Mouse (Mus musculus): ENCODE measurements around the gene Hsp90aa1. TPM values are rescaled to one million over a fixed set of nuclear protein-coding genes. Genes with fewer than 3 reads are reported as not detected.
A peak's percentile ranks its signal among the peaks of the same experiment; 100 is the strongest.
"Not testable (repeated sequence)": the region's sequence is repeated elsewhere in the genome, so short reads cannot be mapped to it uniquely, and the experiment has no call there.

Gene Hsp90aa1
- polyA plus RNA-seq, 1 experiment = 253 TPM

DNA sequence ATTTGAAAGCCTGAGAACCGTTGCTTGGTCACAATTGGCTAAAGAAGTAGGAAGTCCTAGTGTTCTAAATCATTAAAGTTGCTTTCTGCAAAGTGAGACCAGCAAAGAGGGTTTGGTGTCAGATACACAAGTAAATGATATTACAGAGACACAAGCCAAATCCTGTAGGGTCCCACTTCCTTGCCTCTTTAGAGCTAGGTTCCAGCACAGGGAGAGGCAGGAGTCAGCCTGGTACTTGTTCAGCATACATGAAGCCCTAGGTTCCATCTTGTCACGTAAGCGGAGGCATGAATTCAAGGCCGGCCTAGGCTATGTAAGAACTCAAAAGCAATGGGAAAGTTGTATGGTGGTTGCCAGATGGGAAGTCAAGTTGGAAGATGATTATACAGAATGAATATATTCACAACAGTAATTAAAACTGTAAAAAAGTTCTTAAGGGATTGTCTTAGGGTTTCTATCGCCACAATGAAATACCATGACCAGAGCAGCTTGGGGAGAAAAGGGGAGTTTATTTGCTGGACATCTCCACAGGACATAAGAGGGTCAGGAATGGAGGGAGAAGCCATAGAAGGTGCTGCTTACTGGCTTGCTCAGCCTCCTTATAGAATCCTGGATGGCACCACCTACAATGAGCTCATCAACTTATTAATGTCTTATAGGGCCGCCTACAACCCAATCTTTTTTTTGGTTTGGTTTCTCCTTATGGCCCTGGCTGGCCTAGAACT lies 12.4 kb downstream of the Hsp90aa1 start:
- Histone ChIP-seq H3K36me3 (ENCODE audit: control insufficient read depth, insufficient read depth) (peaks cover 85% of the 10 kb centered on the region), H3K79me2 (ENCODE audit: control insufficient read depth, insufficient read depth) (peaks cover 37% of the 10 kb centered on the region), H3ac (ENCODE audit: control insufficient read depth, insufficient read length, low read depth) (no peak overlapping the region), H3K4me3 (ENCODE audit: insufficient read depth, poor library complexity, severe bottlenecking) (no peak overlapping the region), H3K27me3 (ENCODE audit: control insufficient read depth, insufficient read depth, insufficient read length) (no peaks in the 10 kb centered on the region), H3K79me3 (ENCODE audit: low read depth) (peaks cover 18% of the 10 kb centered on the region)
- TF ChIP-seq MYOG (IDR thresholded peaks at IDR 0.05; ENCODE audit: control insufficient read depth, extremely low read depth, insufficient read length) = no peak
- TF ChIP-seq MAX (IDR thresholded peaks at IDR 0.05) = no peak
- no peak for TF ChIP-seq FOSL1 (IDR thresholded peaks at IDR 0.05; ENCODE audit: insufficient read depth, low read length, poor library complexity, severe bottlenecking)
- TF ChIP-seq CEBPB (IDR thresholded peaks at IDR 0.05; ENCODE audit: low read depth) = no peak
- TF ChIP-seq CTCF (IDR thresholded peaks at IDR 0.05; ENCODE audit: control insufficient read depth, insufficient read depth, insufficient read length) = no peak
- TF ChIP-seq MYOD1 (IDR thresholded peaks at IDR 0.05; ENCODE audit: control insufficient read depth, insufficient read length, low read depth) = no peak
- TF ChIP-seq USF1 (IDR thresholded peaks at IDR 0.05; ENCODE audit: low read depth) = no peak

DNA sequence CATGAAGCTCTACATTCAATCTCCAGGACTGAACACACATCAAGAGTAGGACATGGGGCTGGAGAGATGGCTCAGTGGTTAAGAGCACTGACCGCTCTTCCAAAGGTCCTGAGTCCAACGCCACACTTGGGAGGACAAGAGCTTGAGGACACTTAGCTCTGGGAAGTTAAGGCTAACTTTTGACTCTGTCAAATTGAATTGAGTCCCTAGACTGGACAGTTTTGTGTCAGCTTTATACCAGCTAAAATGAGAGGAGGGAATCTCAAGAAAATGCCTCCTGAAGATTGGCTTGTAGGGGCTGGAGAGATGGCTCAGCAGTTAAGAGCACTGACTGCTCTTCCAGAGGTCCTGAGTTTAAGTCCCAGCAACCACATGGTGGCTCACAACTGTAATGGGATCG lies 13.6 kb downstream of the Hsp90aa1 start:
- H3K27me3 ChIP-seq (ENCODE audit: control insufficient read depth, insufficient read depth, insufficient read length); H3K4me3 ChIP-seq (ENCODE audit: insufficient read depth, poor library complexity, severe bottlenecking); H3ac ChIP-seq (ENCODE audit: control insufficient read depth, insufficient read length, low read depth); H3K79me3 ChIP-seq (ENCODE audit: low read depth): not testable (repeated sequence)
- H3K79me2 ChIP-seq (ENCODE audit: control insufficient read depth, insufficient read depth) = peaks cover 26% of the 10 kb centered on the region
- peaks cover 74% of the 10 kb centered on the region for H3K36me3 ChIP-seq (ENCODE audit: control insufficient read depth, insufficient read depth)

DNA sequence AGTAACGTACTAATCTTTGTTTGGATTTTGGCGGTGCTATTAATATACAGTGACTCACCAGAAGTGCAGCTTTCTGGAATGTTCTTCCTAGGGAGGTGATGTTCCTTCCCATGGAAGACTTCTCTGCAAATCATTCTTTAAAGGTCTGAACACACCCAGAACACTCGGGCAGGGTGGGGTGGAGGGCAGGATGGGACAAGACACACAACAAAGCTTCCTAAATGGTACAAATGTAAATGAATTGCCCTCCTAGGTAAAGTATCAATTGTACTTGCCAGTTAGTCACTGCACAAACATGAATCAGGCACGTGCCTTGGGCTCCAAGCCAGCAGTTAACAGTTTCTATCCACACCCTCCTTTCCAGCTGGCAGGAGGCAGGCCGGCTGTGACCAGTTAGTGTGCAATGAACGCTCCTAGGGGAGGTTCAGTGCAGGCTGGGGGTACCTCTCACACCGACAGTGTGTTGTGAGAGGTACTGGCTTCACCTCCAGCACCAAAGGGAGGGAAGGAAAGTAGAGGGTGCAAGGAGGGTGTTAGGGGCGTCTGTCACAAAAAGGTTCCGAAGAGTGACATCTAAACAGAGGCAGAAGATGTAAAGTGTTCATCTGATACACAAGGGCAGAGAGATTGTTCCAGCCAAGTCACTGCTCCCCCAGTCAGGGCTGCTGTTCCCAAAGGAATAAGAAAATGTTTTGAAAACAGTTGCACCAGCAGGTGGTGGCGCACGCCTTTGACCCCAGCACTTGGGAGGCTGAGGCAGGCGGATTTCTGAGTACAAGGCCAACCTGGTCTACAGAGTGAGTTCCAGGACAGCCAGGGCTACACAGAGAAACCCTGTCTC lies 14.4 kb downstream of the Hsp90aa1 start:
- Histone ChIP-seq H3K36me3 (ENCODE audit: control insufficient read depth, insufficient read depth) (peaks cover 66% of the 10 kb centered on the region), H3K79me3 (ENCODE audit: low read depth) (peaks cover 3% of the 10 kb centered on the region), H3ac (ENCODE audit: control insufficient read depth, insufficient read length, low read depth) (no peak overlapping the region), H3K4me3 (ENCODE audit: insufficient read depth, poor library complexity, severe bottlenecking) (no peak overlapping the region), H3K27me3 (ENCODE audit: control insufficient read depth, insufficient read depth, insufficient read length) (no peaks in the 10 kb centered on the region), H3K79me2 (ENCODE audit: control insufficient read depth, insufficient read depth) (peaks cover 18% of the 10 kb centered on the region)
- TF ChIP-seq CTCF (IDR thresholded peaks at IDR 0.05; ENCODE audit: control insufficient read depth, insufficient read depth, insufficient read length) = no peak
- peak; percentile 15 for TF ChIP-seq FOSL1 (IDR thresholded peaks at IDR 0.05; ENCODE audit: insufficient read depth, low read length, poor library complexity, severe bottlenecking)
- no peak for TF ChIP-seq CEBPB (IDR thresholded peaks at IDR 0.05; ENCODE audit: low read depth)
- peak; percentile 81 for TF ChIP-seq USF1 (IDR thresholded peaks at IDR 0.05; ENCODE audit: low read depth)
- TF ChIP-seq MYOD1 (IDR thresholded peaks at IDR 0.05; ENCODE audit: control insufficient read depth, insufficient read length, low read depth) = peak; percentile 23
- TF ChIP-seq MYOG (IDR thresholded peaks at IDR 0.05; ENCODE audit: control insufficient read depth, extremely low read depth, insufficient read length) = no peak
- peak; percentile 82 for TF ChIP-seq MAX (IDR thresholded peaks at IDR 0.05)

DNA sequence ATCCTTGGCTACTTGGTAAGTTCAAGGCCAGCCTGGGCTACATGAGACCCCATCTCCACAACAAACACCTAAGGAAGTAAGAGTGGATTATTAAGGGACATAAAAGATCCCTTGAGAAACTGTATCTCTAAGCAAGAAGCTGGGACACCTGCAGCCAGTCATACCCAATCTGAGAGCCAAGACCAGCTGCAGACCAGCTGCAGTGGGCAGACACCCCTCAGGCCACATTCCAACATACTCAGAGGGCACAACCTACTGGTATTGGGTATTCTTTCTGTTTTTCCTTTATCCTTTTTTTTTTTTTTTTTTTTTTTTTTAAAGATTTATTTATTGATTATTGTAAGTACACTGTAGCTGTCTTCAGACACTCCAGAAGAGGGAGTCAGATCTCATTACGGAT lies 18.9 kb downstream of the Hsp90aa1 start:
- no peaks in the 10 kb centered on the region for H3K79me3 ChIP-seq (ENCODE audit: low read depth)
- TF ChIP-seq CEBPB (IDR thresholded peaks at IDR 0.05; ENCODE audit: low read depth) = no peak
- no peak for TF ChIP-seq MYOG (IDR thresholded peaks at IDR 0.05; ENCODE audit: control insufficient read depth, extremely low read depth, insufficient read length)
- no peak for TF ChIP-seq FOSL1 (IDR thresholded peaks at IDR 0.05; ENCODE audit: insufficient read depth, low read length, poor library complexity, severe bottlenecking)
- no peak for TF ChIP-seq USF1 (IDR thresholded peaks at IDR 0.05; ENCODE audit: low read depth)
- TF ChIP-seq MYOD1 (IDR thresholded peaks at IDR 0.05; ENCODE audit: control insufficient read depth, insufficient read length, low read depth) = no peak
- no peak for TF ChIP-seq CTCF (IDR thresholded peaks at IDR 0.05; ENCODE audit: control insufficient read depth, insufficient read depth, insufficient read length)
- TF ChIP-seq MAX (IDR thresholded peaks at IDR 0.05) = no peak
- no peak overlapping the region for H3ac ChIP-seq (ENCODE audit: control insufficient read depth, insufficient read length, low read depth)
- H3K4me3 ChIP-seq (ENCODE audit: insufficient read depth, poor library complexity, severe bottlenecking) = no peak overlapping the region
- H3K36me3 ChIP-seq (ENCODE audit: control insufficient read depth, insufficient read depth) = peaks cover 26% of the 10 kb centered on the region
- H3K27me3 ChIP-seq (ENCODE audit: control insufficient read depth, insufficient read depth, insufficient read length) = no peaks in the 10 kb centered on the region
- H3K79me2 ChIP-seq (ENCODE audit: control insufficient read depth, insufficient read depth) = no peaks in the 10 kb centered on the region

DNA sequence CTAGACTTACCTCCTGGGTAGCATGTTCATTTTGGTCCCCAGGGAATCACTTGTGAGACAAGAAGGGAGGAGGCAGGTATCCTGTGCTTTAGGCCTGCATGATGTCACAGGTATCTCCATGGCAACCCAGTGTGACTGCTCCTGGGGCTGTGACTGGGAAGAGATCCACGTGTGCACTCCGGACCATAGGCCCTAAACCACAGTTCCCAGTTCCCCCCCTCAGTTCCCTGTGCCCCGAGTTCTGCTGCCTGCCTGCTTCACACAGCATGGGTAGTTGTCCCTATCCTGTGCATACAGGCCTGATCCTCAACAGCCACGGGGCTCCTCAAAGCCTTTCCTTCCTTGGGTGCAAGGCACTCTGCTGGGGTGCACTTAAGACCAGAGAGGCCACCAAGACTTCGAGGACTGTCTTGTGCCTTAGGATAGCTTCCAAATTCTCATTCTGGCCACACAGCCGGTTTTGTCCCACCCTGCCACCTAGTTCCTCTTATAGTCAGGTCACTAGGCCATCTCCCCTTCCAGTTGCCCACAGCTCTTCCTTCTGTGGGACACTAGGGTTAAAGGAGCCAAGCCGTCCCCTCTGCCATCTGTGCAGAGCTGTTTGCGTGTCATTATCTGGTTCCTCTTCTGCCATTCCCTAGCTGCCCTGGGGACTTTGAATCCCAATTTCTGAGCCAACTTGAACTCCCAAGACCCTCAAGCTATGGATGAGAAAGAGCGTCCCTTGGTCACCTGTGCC lies 19.8 kb downstream of the Hsp90aa1 start, which contains the start of gene 1700001K19Rik:
TSS of gene 1700001K19Rik (minus strand) at position 59 of the 739 bp plus-strand sequence.
- Histone ChIP-seq H3ac (ENCODE audit: control insufficient read depth, insufficient read length, low read depth) (no peak within 1 kb of the TSS), H3K36me3 (ENCODE audit: control insufficient read depth, insufficient read depth) (peaks cover 20% of the 10 kb centered on the region), H3K79me3 (ENCODE audit: low read depth) (no peaks in the 10 kb centered on the region), H3K27me3 (ENCODE audit: control insufficient read depth, insufficient read depth, insufficient read length) (no peaks in the 10 kb centered on the region), H3K4me3 (ENCODE audit: insufficient read depth, poor library complexity, severe bottlenecking) (no peak within 1 kb of the TSS), H3K79me2 (ENCODE audit: control insufficient read depth, insufficient read depth) (no peaks in the 10 kb centered on the region)
- no peak for TF ChIP-seq FOSL1 (IDR thresholded peaks at IDR 0.05; ENCODE audit: insufficient read depth, low read length, poor library complexity, severe bottlenecking)

Measured in C2C12 (cell line).